Mouse (Mus musculus) left cerebral cortex, postnatal 4 days (tissue): Measurements from ENCODE around the gene Tcp1. TPM values are rescaled to one million over a fixed set of nuclear protein-coding genes. Genes with fewer than 3 reads are reported as not detected.
"Not testable (repeated sequence)": the region's sequence is repeated elsewhere in the genome, so short reads cannot be mapped to it uniquely, and the experiment has no call there.

Experiments
- DNase-seq: peaks from one replicate; pipeline ENCODE4 v3.0.0-alpha.2; 2022
- intact Hi-C: fragments of 180-260 bp; cut with DNase I; formaldehyde crosslinking; loops from one replicate; pipeline ENCODE4 v1.15.1; 2025
- total RNA-seq, 2 experiments: library from RNA; stranded (reverse); gene quantifications; 2 replicates each; pipeline ENCODE4 v1.2.3; 2021

Gene Tcp1
- total RNA-seq, 2 experiments from 2014 or later: 293 to 304 TPM

DNA sequence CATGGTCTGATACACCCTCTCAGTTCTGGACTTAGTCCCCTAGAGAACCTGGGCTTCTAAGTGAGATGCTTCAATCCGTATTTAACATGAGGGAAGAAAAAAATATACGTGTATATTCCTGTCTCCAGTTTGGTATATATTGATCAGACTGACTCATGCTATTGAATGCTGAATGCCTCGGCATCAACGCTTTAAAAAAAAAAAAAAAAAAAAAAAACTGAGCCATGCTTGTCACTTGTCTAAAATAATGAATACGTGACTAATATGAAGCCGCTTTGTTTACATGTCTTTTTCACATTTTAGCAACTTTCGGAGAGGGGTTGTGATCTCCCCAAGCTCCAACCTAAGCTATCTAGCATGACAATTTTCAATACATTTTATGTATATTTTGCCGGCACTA is 5.1 kb upstream of the Tcp1 start:
- intact Hi-C loops: no loop called here
- no peak for DNase-seq

DNA sequence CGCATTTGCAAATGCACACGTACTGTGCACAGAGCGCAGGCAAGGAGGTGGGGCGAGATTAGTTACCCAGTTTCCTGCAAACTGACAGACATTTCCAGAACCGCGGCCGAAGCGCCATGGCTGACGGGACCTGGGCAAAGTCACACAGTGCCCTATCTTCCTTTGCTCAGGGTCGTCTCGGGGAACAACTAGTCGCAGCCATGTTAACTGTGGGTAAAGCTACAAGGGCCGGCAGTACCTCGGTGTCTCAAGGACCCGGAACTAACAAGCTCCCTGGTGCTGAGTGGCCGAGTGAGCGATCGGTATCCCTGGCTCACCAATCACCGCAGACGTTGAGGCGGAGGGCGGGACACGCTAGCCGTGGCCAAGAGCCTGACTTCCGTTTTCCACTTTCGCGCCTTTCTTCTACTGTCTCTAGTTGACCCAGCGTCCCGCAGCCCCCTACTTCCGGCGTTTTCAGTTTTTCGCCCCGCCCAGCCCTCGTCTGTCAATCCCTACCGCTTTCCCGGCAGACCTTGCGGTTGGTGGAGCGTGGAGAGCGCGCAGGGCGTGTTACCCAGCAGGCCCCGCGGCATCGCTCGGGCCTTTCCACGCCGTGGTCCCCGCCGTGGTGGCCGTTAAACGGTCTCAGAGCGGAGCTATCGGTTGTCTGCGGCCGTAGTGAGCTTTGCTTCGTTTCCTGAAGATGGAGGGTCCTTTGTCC is 531 bp downstream of the Tcp1 start, which contains the start of gene Mrpl18:
Gene Mrpl18, minus strand, starts transcription at position 465 of the 703 bp plus-strand sequence.
- DNase-seq: peak; percentile 99
- intact Hi-C loops: no loop called here

DNA sequence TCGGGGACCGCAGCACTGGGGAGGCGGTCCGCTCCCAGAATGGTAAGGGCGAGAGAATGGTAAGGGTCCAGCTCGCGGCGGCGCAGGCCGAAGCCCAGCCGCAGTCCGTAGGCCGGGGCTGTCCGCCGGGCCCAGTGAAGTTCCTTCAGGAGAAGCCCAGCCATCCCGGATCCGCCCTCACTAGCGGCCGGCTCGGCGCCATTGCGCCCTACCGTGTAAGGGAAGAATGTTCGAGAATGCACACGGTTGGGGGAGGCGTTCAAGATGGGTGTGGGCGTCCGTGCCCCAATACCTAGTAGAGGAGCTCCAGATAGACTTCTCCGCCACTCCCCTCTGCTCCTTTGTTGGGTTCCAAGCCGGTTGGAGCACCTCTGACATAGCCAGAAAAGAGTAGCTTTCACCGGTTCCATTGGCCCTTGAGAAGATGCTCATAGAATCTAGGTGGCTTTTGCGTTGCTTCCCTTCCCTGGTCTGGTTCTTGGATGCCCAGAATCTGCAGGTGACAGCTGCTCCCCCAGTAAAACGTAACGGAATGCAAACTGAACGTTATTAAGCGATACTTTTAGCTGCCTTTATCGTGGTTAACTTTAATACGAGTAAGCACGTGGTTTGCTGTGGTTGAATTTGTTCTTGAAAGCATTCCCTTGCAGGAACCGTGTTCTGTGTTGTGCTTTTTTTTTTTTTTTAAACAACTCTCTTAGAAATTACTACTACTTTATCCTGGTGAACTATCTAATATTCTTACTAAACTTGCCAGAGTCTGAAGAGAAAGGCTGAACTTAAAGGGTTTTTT is 1.3 kb downstream of the Tcp1 start:
- DNase-seq: no peak
- intact Hi-C loops: no loop called here

DNA sequence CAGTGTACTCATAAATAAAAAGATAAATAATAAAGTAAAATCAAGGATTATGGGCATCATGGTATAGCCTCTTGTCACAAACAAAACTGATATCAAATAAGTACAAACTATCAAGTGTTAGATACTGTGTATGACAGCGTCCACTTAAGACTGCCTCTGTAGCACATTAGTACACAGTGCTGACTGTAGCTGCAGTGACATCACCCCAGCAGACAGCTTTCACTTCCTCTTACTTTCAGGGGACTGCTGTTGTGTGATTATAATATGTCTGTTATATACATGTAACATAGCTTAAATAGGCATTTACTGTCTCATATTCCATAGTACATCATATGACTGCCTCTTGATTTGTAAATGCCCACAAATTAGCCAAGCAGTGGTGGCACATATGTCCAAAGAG is 5.6 kb downstream of the Tcp1 start:
- intact Hi-C loops: no loop called here
- DNase-seq: no peak

DNA sequence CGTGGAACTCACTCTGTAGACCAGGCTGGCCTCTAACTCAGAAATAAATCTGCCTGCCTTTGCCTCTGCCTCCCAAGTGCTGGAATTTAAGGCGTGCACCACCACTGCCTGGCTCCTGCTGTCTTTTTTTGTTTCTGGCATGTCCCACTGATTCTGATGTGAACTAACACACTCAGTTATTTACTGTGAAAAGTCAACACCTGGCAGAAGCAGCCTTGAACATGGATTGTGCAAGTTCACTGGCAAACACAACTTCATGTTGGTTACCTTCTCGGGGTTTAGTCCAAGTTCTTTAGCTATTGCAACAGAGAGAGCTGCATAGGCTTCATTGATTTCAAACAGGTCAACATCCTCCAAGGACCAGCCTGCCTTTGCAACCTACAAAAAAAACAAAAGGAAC is 9.5 kb downstream of the Tcp1 start:
- intact Hi-C loops: no loop called here
- DNase-seq: no peak

DNA sequence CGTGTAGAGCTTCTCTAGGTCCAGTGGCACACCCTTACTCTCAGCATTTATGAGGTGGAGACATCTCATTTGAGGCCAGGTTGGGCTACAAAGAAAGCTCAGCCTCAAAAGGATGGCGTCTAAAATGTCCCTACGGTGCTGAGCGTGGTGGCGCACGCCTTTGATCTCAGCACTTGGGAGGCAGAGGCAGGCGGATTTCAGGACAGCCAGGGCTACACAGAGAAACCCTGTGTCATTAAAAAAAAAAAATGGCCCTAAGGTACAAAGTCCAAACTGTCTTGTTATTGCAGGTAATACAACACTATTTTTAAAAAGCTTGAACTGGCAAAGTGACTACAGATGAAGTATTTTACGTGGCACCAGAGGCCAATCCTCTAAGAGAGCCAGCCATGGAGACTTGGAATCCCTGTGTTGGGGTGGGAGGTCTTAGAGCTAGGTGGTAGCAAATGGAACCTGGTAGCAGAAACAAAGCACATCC is 10.2 kb downstream of the Tcp1 start:
- no peak for DNase-seq
- intact Hi-C loops: no loop called here

DNA sequence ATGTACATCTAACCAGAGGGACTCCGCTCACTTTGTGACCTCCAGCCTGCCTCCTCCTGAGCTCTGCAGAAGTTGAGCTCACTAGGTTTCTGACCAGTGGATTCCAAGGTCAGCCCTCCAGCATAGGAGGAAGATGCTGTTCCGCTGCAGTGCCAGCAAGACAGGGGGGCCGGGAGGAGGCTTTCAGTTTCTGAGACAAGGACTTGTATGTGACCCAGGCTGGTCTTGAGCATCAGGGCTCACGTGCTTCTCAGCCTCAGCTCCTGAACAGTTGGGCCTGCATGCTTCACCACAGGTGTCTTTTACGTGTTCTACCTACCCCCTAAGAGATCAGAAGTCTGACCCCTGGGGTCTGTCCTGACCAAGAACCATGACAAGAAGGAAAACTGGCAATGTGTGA is 16.1 kb downstream of the Tcp1 start:
- DNase-seq, intact Hi-C loops: not testable (repeated sequence)

DNA sequence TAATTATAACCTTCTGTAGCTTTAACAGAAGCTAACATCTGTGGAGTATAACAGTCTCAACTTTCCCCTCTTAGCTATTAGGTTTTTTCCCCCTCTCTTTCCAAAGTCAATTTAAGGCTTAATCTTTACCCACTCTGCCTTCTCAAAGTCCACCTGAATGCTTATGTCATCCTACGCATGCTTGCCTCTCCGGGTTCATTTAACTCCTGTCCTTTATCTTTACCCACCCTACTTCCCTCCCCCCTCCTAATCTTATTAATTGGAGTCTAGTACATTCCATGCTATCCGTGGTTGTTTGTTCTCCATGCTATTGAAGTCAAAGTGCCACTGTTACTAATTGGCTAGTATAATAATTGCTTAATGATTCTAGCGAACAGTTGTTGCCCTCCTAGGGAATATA is 20.2 kb downstream of the Tcp1 start:
- DNase-seq: no peak
- intact Hi-C loops: no loop called here

DNA sequence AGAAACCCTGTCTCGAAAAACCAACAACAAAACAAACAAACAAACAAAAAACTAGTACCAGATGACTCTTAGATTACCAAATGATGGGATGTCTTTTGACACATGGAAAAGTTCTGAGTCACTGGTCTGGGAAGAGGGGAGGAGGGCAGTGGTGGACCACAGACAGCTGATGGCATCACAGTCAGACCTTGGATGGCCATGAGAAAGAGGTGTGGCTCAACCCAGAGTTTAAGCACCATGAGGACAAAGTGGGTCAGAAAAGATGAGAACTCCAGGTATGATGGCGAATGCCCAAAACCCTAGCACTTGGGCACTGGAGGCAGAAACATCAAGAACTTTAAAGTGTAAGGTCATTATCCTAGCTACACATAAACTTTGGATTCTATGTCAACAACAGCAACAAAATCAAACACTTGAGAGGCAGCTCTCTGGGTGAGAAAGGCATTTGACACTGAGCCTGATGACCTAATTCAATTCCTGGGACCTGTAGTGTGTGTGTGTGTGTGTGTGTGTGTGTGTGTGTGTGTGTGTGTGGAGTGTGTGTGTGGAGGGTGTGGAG is 22.0 kb downstream of the Tcp1 start:
- DNase-seq: no peak
- intact Hi-C loops: no loop called here

DNA sequence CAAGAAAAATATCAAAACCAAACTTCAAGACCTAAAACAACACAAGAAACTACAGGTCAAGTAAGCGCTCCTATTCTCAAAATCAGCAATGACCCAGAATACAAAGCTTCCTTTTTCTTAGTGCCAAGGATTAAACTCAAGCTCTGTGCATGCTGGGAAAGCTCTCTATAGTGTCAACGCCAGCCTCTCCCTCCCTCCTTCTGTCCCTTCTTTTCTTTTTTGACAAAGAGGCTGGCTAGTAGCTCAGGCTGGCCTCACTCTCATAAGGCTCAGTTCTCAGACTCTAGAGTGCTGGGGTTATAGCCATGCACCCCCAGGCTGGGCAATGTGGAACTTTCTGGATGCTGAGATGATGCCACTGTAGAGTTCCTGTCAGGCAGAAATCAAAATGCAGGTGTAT is 22.6 kb downstream of the Tcp1 start:
- intact Hi-C loops: no loop called here
- no peak for DNase-seq

DNA sequence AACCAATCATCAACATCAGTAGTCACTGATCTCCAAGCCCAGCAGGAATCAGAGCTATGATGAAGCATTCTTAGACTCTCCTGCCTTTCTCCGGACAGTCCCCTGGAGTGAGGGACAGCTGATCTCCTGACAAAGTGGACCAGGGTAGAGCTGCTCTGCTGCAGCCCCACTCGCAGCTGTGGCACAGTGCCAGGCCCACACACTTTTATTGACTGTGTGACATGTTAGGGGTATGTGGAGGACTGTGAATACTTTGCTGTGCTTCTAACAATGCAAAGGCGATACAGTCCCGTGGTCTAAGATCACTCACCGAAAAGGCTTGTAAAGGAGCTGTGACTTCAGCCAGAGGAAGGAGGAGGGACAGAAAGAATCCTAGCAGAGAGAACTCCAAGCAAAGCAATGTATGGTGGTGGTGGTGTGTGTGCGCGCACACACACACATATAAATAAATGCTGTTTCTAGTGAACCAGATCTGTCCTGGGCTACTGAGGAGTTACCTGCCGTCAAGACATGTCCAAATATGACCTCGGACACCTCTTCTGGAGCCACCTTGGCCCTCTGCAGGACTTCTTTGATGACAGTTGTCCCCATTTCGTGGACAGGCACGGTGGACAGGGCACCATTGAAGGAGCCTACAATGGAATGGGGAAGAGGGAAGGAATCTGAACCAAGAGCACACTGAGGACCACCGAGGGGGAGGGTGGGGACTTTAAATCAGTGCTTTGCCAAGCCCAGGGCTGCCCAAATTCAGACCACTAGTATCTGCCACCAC is 24.1 kb downstream of the Tcp1 start:
- intact Hi-C loops, DNase-seq: not testable (repeated sequence)

DNA sequence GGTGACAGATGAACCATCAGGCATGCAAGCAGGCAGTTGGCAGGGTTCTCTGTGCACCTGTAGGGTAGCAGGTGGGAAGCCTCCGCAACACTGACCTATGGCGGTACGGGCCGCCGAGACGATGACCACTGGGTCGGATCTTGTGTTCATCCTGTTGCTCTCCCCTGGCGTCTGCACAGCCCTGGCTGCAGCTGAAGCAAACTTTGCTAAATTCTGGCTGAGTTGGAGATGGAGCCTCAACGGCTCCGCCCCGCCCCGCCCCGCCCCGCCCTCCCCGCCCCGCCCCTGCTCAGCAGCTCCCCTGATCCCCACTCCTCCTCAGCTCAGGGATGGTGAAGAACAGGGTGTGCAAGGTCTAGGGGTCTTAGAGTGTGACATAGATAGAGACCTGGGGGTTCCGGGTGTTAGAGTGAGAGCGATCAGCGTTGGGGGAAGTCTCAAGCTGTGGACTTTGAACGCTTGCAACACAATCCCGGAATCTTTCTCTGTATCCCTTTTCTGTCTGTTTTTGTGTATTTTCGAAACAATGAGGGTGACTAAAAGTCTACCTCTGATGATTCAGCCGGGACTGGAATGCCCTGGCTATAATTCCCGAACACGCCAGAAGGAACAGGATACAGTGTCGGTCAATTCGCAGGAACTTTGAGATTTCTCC is 24.8 kb downstream of the Tcp1 start, which contains the start of gene Acat3:
Gene Acat3, minus strand, starts transcription at position 450 of the 655 bp plus-strand sequence.
- intact Hi-C loops: no loop called here
- DNase-seq: peak; percentile 32

DNA sequence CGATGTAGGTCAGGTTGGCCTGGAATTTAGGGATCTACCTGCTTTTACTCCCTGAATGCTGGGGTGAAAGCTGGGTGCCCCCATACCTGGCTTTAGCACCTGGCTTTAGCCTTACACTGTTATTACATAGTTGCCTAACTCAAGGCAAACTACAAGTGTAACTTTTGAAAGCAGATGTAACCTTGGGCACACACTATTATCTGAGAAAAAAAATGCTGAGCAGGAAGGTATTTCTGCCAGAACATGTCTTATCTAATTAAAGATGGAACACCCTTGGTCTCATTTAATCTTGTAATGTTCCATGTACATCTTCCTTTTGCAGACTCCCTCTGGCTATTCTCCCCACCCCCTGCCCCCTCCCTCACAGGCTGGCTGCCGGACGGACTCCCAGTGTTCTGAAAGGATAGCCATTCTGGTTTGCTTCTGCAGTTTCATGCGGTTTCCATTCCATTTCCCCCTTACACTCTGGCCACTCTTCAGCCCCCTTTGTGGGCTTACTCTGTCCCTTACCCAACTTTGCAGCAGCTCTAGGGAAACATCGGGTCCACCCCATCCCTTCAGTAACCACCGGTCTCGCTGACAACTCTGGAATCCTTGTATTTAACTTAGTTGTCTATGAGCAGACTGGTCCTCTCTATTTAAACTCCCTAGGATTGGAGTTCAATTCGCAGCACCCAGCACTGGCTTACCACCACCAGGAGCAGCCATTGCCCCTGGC is 26.2 kb downstream of the Tcp1 start:
- intact Hi-C loops: no loop called here

DNA sequence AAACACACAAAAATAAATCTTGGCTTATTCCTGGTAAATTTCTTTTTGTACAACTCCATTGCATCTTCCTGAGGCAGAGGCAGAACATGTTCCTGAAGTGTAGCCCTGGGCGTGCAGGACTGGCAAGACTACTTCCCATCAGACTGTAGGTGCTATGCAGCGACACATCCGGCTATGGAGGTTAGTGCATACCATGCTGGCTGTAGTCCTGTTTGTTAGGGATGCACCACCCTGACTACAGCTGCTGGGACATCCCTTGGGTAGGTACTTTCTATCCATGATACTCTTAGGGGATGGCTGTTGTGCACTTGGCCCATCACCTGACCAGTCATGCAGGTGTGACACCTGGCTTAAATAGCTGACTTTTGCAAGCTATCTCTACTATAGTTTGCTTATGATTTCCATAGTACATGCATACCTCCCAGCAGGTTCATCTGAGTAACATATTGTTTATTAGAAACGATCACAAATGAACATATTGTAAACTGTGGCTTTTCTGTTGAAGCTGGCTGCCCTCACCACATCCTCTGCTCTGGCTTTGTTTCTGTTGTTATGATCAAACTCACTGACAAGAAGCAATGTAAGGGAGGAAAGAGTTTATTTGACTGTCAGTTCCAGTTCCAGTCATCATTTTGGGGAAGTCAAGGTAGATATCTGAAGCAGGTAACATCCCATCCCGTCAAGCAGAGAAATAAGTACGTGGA is 27.1 kb downstream of the Tcp1 start:
- intact Hi-C loops: no loop called here
- no peak for DNase-seq

More for the DNA sequence above, 26.2 kb downstream of the Tcp1 start:
- DNase-seq: no peak

DNA sequence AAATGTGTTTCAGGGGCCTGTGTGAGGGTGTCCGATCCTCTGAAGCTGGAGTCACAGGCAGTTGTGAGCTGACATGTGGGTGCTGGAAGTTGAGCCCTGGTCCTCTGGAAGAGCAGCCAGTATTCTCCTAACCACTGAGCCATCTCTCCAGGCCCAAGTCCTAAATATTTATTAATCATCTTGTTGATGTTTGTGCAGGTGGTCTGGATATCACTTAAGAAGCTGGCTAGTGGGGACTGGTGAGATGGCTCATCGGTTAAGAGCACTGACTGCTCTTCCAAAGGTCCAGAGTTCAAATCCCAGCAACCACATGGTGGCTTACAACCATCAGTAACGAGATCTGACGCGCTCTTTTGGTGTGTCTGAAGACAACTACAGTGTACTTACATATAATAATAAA is 34.2 kb downstream of the Tcp1 start:
- intact Hi-C loops: no loop called here
- DNase-seq: no peak

DNA sequence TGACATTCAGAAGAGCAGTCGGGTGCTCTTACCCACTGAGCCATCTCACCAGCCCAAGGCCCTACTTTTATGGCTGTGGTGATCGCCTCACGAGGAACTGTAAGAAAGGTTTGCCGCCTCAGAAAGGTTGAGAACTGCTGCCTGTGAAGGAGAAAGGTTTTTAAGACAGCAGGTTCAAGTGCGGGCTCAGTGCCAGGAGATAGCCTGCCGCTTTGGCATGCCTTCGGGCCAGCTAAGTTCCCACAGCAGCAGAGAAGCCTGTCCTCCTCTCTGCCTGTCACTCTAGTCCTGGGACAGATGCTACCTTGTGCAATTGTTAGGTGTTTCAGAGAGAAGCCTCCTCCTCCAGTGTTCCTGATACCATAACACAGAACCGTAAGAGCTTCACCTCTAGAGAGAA is 41.2 kb downstream of the Tcp1 start:
- peak; percentile 25 for DNase-seq
- intact Hi-C loops: no loop called here

DNA sequence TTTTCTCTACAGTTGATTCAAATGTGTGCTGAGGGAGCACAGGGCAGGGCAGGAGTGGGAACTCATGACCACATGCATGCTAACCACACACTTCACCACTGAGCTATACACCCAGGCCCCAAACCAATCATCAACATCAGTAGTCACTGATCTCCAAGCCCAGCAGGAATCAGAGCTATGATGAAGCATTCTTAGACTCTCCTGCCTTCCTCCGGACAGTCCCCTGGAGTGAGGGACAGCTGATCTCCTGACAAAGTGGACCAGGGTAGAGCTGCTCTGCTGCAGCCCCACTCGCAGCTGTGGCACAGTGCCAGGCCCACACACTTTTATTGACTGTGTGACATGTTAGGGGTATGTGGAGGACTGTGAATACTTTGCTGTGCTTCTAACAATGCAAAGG is 43.9 kb downstream of the Tcp1 start:
- intact Hi-C loops, DNase-seq: not testable (repeated sequence)

DNA sequence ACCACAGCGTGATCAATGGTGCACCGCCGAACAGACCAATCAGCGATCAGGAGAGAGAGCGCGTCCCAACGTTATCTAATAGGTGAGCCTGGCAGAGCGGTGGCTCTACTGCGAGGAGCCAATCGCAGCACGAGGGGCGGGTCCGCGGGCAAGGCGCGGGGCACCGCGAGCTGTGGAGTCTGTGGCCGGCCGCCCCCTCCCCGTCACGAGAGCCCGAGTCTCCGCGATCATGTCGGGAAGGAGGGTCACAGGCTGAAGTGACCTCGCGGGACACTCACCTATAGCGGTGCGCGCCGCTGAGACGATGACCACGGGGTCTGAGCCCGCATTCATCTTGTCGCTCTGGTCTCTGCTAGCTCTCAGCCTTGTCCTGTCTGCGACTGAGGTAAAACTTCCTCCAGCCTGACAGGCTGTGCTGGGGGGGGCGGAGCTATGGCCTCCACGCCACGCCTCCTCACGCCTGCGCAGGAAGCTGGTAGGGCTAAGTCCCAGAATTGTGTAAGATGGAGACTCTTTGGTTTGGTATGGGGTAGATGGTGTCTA is 44.9 kb downstream of the Tcp1 start, which contains the start of gene Acat2:
Gene Acat2, minus strand, starts transcription at position 417 of the 543 bp plus-strand sequence.
- intact Hi-C loops: no loop called here
- peak; percentile 95 for DNase-seq

DNA sequence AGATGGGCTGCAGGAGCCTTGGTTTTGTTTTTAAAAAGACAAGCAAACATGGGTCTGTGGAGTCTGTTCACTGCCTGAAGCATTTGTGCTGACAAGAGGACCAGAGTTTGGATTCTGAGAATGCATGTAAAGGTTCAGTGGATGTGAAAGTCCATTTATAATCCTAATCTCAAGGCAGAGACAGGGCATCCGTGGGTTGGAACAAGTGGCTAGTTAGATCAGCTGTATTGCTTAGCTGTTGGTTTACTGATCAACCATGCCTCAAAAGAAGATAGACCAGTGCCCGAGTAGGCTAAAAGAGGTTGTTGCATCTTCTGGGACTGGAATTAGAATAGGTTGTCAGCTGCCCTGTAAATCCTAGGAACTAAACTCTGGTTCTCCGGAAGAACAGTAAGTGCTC is 48.0 kb downstream of the Tcp1 start:
- DNase-seq: no peak
- intact Hi-C loops: no loop called here
